Mouse (Mus musculus) thymus, adult 2 months (tissue): Measurements from ENCODE around the gene Pif1. TPM values are rescaled to one million over a fixed set of nuclear protein-coding genes. Genes with fewer than 3 reads are reported as not detected.

Experiments used
- DNase-seq: peaks from one replicate; pipeline ENCODE4 v3.0.0; 2021
- H3K27ac ChIP-seq: fragments of 200-500 bp; 2 replicates; pipeline ENCODE4 v1.5.1; 2012; ENCODE audit warnings: low read length, control low read depth; ENCODE audit not compliant: control insufficient read depth, insufficient read depth
- H3K27me3 ChIP-seq: fragments of 200-500 bp; 2 replicates; pipeline ENCODE4 v1.6.1; 2012; ENCODE audit warnings: mild to moderate bottlenecking, low read length, moderate library complexity, mixed read lengths; ENCODE audit not compliant: control insufficient read depth, insufficient read depth
- H3K36me3 ChIP-seq: fragments of 200-500 bp; 2 replicates; pipeline ENCODE4 v1.6.1; 2012; ENCODE audit warnings: mild to moderate bottlenecking, low read length, moderate library complexity; ENCODE audit not compliant: control insufficient read depth, insufficient read depth
- H3K4me1 ChIP-seq: fragments of 200-500 bp; replicated peaks from 2 replicates; pipeline ENCODE4 v1.6.1; 2012; ENCODE audit warnings: low read length; ENCODE audit not compliant: control insufficient read depth, insufficient read depth
- H3K4me3 ChIP-seq: fragments of 200-500 bp; 2 replicates; pipeline ENCODE4 v1.5.1; 2012; ENCODE audit warnings: mild to moderate bottlenecking, low read length, control low read depth, moderate library complexity; ENCODE audit not compliant: control insufficient read depth, insufficient read depth
- CTCF ChIP-seq: fragments of 200-500 bp; IDR thresholded peaks from 2 replicates; pipeline ENCODE4 v1.5.1; 2012; ENCODE audit warnings: mild to moderate bottlenecking, control low read depth, low read length, moderate library complexity, borderline replicate concordance; ENCODE audit not compliant: control insufficient read depth, poor library complexity, insufficient read depth; ENCODE audit errors: extremely low read depth
- POLR2A ChIP-seq: fragments of 200-500 bp; IDR thresholded peaks from 2 replicates; pipeline ENCODE4 v1.6.1; 2012; ENCODE audit warnings: mild to moderate bottlenecking, low read length, control low read depth, moderate library complexity; ENCODE audit not compliant: control insufficient read depth, poor library complexity, insufficient read depth; ENCODE audit errors: extremely low read depth
- WGBS: fragments of 180-500 bp; shearing (Covaris S2); methylation state at CpG from one replicate; pipeline ENCODE4 v1.1.7; 2018; 5-methylcytosine and 5-hydroxymethylcytosine counted together
- polyA plus RNA-seq: library from polyadenylated mRNA; depleted of rRNA; stranded (reverse); fragments of >200 nt; gene quantifications from 2 replicates; pipeline ENCODE4 v1.2.3, GENCODE M21; 2012

The Pif1 gene
- polyA plus RNA-seq, 1 experiment: 37.5 TPM

GRCm38 (mm10) chr9:65619311-65619710, 32.4 kb downstream of the Pif1 start:
- Histone ChIP-seq H3K4me1 (peaks cover 9% of the 10 kb centered on the region), H3K36me3 (no peaks in the 10 kb centered on the region), H3K4me3 (no peak overlapping the region), H3K27me3 (no peaks in the 10 kb centered on the region), H3K27ac (no peak overlapping the region)
- WGBS: 83% methylated on average over 3 of the region's 3 CpGs
- TF ChIP-seq CTCF: no peak
- no peak for TF ChIP-seq POLR2A
- DNase-seq: no peak

- TF ChIP-seq POLR2A (no peak), CTCF (no peak)
- peak; percentile 30 for DNase-seq
- WGBS: 86% methylated on average over 4 of the region's 4 CpGs
- Histone ChIP-seq H3K4me3 (no peak overlapping the region), H3K27me3 (no peaks in the 10 kb centered on the region), H3K36me3 (no peaks in the 10 kb centered on the region), H3K27ac (no peak overlapping the region), H3K4me1 (peaks cover 9% of the 10 kb centered on the region)
Observed at GRCm38 (mm10) chr9:65621196-65621595, 34.2 kb downstream of the Pif1 start.

- 59% methylated on average over 2 of the region's 2 CpGs for WGBS
- TF ChIP-seq POLR2A: no peak
- no peak for TF ChIP-seq CTCF
- no peak for DNase-seq
Observed at GRCm38 (mm10) chr9:65621666-65622065, 34.7 kb downstream of the Pif1 start.

GRCm38 (mm10) chr9:65622826-65623225, 35.9 kb downstream of the Pif1 start:
- Histone ChIP-seq H3K27me3 (no peaks in the 10 kb centered on the region; the same call in 1 of the 2 replicates), H3K4me3 (no peak overlapping the region), H3K36me3 (no peaks in the 10 kb centered on the region), H3K4me1 (peaks cover 9% of the 10 kb centered on the region), H3K27ac (no peak overlapping the region)
- TF ChIP-seq POLR2A: no peak
- no peak for TF ChIP-seq CTCF
- no peak for DNase-seq
- 17% methylated on average over 5 of the region's 5 CpGs for WGBS

More at GRCm38 (mm10) chr9:65621666-65622065, 34.7 kb downstream of the Pif1 start:
- H3K27me3 ChIP-seq: no peaks in the 10 kb centered on the region
- H3K27ac ChIP-seq: peak overlapping the region; percentile 0; the same call in 1 of the 2 replicates
- H3K4me1 ChIP-seq: peaks cover 9% of the 10 kb centered on the region
- no peaks in the 10 kb centered on the region for H3K36me3 ChIP-seq
- H3K4me3 ChIP-seq: no peak overlapping the region

DNA sequence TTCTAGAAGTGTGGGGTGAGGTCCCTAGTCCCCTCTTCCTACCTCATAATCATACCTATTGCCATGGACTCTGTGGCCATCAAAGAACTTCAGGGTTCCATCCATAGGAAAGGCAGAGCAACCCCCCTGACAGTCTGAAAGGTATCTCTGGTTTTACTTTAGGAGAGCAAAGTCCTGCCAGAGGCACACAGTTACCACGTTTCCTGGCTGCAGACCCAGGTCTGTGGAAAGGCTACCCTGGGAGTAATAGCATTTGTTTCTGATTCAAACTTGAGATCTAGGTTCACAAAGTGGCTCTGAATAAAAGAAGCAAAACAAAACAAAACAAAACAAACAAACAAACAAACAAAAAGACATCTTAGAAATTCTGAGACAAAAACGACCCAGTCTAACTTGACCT, 37.3 kb downstream of the Pif1 start:
- DNase-seq: no peak
- Histone ChIP-seq H3K36me3 (no peaks in the 10 kb centered on the region), H3K27me3 (peaks cover 8% of the 10 kb centered on the region), H3K4me1 (peaks cover 11% of the 10 kb centered on the region), H3K4me3 (no peak overlapping the region), H3K27ac (no peak overlapping the region)
- no peak for TF ChIP-seq POLR2A
- 92% methylated on average over 2 of the region's 2 CpGs for WGBS

- Histone ChIP-seq H3K4me3 (peak within 1 kb of the TSS; percentile 60), H3K36me3 (no peaks in the 10 kb centered on the region), H3K27ac (no peak within 1 kb of the TSS), H3K27me3 (peaks cover 27% of the 10 kb centered on the region), H3K4me1 (peaks cover 15% of the 10 kb centered on the region)
- WGBS: 7% methylated on average over 39 of the region's 40 CpGs
- peak; percentile 33 for DNase-seq
- TF ChIP-seq CTCF: no peak
- TF ChIP-seq POLR2A: no peak
Observed at GRCm38 (mm10) chr9:65629025-65629766, 42.2 kb downstream of the Pif1 start, which contains the start of gene Rbpms2. Gene Rbpms2 (plus strand): TSS chr9:65629648.
